Mouse (Mus musculus) embryonic stem cell, embryonic (primary cell): ENCODE measurements around the gene Bola1.

ENCODE experiments used
- CTCF ChIA-PET, 4 experiments: fragments of 300-600 bp in 2 of 4; fragments of 350-600 bp in 2 of 4; sonication (Branson Sonifier 250); formaldehyde crosslinking; loops; one replicate each; lab custom pipeline; 2022; ENCODE audit warnings: inconsistent platforms in 2 of 4; lab: Charles Lee
- POLR2A ChIA-PET, 4 experiments: fragments of 300-600 bp in 2 of 4; fragments of 350-600 bp in 2 of 4; sonication (Branson Sonifier 250); formaldehyde crosslinking; loops; one replicate each; lab custom pipeline; 2022; ENCODE audit warnings: antibody characterized with exemption in 4 of 4, inconsistent platforms in 1 of 4; lab: Charles Lee

The Bola1 gene

GRCm38 (mm10) chr3:96220131-96220764, 739 bp upstream of the Bola1 start:
- ChIA-PET CTCF (interaction anchor here (0.9 to 2.2 kb wide), 16 partner anchors 10 to 220 kb away, joined by 3 to 17 read pairs (median 4); partner anchors contain the start of genes Hist2h2bb (in 1 of the 4) and Hist2h4 (in 1 of the 4)), POLR2A (interaction anchor here (0.5 to 15.1 kb wide), 158 partner anchors 8 to 1207 kb away, joined by 3 to 457 read pairs (median 5); partner anchors contain the start of genes Hist2h2bb (in 4 of the 4), Hist2h4 (in 4 of the 4), Hist2h2aa1 (in 3 of the 4) and Hist2h3b (in 3 of the 4))

GRCm38 (mm10) chr3:96219191-96219641, 293 bp downstream of the Bola1 start:
- ChIA-PET CTCF (interaction anchor here (0.5 to 2.2 kb wide), 17 partner anchors 9 to 500 kb away, joined by 3 to 17 read pairs (median 5); partner anchors contain the start of genes Hist2h4 (in 2 of the 4) and Hist2h2bb (in 1 of the 4)), POLR2A (interaction anchor here (0.6 to 15.1 kb wide), 127 partner anchors 8 to 1909 kb away, joined by 3 to 457 read pairs (median 7); partner anchors contain the start of genes Hist2h2bb (in 4 of the 4), Hist2h3b (in 4 of the 4), Hist2h4 (in 4 of the 4) and Hist2h2aa1 (in 3 of the 4))

GRCm38 (mm10) chr3:96209242-96209641, 10.3 kb downstream of the Bola1 start:
- ChIA-PET POLR2A (interaction anchor here in 3 of 4 experiments (0.6 to 8.2 kb wide), 21 partner anchors 10 to 371 kb away, joined by 3 to 116 read pairs (median 5); partner anchors contain the start of genes Bola1 (in 3 of the 3), Hist2h2ab (in 3 of the 3), Hist2h2ac (in 3 of the 3) and Hist2h2be (in 3 of the 3)), CTCF (interaction anchor here (0.6 to 4.1 kb wide), 20 partner anchors 10 to 304 kb away, joined by 3 to 52 read pairs (median 4); partner anchors contain the start of genes Bola1 (in 2 of the 4), Hist2h2ab (in 2 of the 4), Hist2h2ac (in 2 of the 4) and Hist2h2be (in 2 of the 4))

GRCm38 (mm10) chr3:96207819-96208218, 11.7 kb downstream of the Bola1 start:
- POLR2A ChIA-PET: interaction anchor here (0.9 to 8.2 kb wide), 14 partner anchors 9 to 62 kb away, joined by 3 to 116 read pairs (median 7); partner anchors contain the start of genes Bola1 (in 4 of the 4), Hist2h2ab (in 4 of the 4), Hist2h2ac (in 3 of the 4) and Hist2h2be (in 3 of the 4)
- CTCF ChIA-PET: interaction anchor here in 2 of 4 experiments (1.2 to 4.1 kb wide), 6 partner anchors 10 to 70 kb away, joined by 3 to 52 read pairs (median 8); partner anchors contain the start of genes Bola1 (in 2 of the 2), Hist2h2ab (in 2 of the 2), Hist2h2ac (in 1 of the 2) and Hist2h2be (in 1 of the 2)

GRCm38 (mm10) chr3:96199731-96200130, 19.8 kb downstream of the Bola1 start:
- ChIA-PET CTCF (interaction anchor here in 2 of 4 experiments (0.6 to 4.5 kb wide), 2 partner anchors 9 to 529 kb away, joined by 3 to 52 read pairs; no protein-coding TSS in a partner anchor), POLR2A (interaction anchor here in 3 of 4 experiments (1.1 to 5.8 kb wide), 15 partner anchors 9 to 142 kb away, joined by 3 to 207 read pairs (median 25); partner anchors contain the start of genes Bola1 (in 3 of the 3), Hist2h2ab (in 3 of the 3), Hist2h2ac (in 3 of the 3) and Hist2h2be (in 3 of the 3))

GRCm38 (mm10) chr3:96198601-96199251, 20.8 kb downstream of the Bola1 start:
- ChIA-PET CTCF (interaction anchor here (0.6 to 4.5 kb wide), 8 partner anchors 10 to 964 kb away, joined by 3 to 52 read pairs (median 4); no protein-coding TSS in a partner anchor), POLR2A (interaction anchor here (0.6 to 5.8 kb wide), 39 partner anchors 8 to 212 kb away, joined by 3 to 207 read pairs (median 4); partner anchors contain the start of genes Bola1 (in 4 of the 4), Hist2h2ab (in 4 of the 4), Hist2h2ac (in 3 of the 4) and Hist2h2bb (in 3 of the 4))

- ChIA-PET CTCF (interaction anchor here in 3 of 4 experiments (0.8 to 4.5 kb wide), 3 partner anchors 10 to 11 kb away, joined by 3 to 52 read pairs (median 3); no protein-coding TSS in a partner anchor), POLR2A (interaction anchor here (0.7 to 5.8 kb wide), 39 partner anchors 8 to 342 kb away, joined by 3 to 207 read pairs (median 5); partner anchors contain the start of genes Bola1 (in 4 of the 4), Hist2h2ab (in 4 of the 4), Hist2h2ac (in 3 of the 4) and Hist2h2bb (in 3 of the 4))
Observed at GRCm38 (mm10) chr3:96198181-96198580, 21.3 kb downstream of the Bola1 start.

GRCm38 (mm10) chr3:96197129-96197749, 22.3 kb downstream of the Bola1 start:
- ChIA-PET CTCF (interaction anchor here in 3 of 4 experiments (0.6 to 4.5 kb wide), 10 partner anchors 10 to 131 kb away, joined by 3 to 52 read pairs (median 6); partner anchors contain the start of genes Bola1 (in 1 of the 3), Hist2h2ab (in 1 of the 3), Hist2h2ac (in 1 of the 3) and Hist2h2be (in 1 of the 3)), POLR2A (interaction anchor here (0.6 to 5.8 kb wide), 78 partner anchors 9 to 341 kb away, joined by 3 to 207 read pairs (median 5); partner anchors contain the start of genes Bola1 (in 4 of the 4), Hist2h2ab (in 4 of the 4), Hist2h2ac (in 4 of the 4) and Hist2h2be (in 4 of the 4))

- POLR2A ChIA-PET: interaction anchor here (0.6 to 5.8 kb wide), 82 partner anchors 8 to 522 kb away, joined by 3 to 207 read pairs (median 5); partner anchors contain the start of genes Bola1 (in 4 of the 4), Hist2h2ab (in 4 of the 4), Hist2h2ac (in 4 of the 4) and Hist2h2be (in 4 of the 4)
- CTCF ChIA-PET: interaction anchor here in 3 of 4 experiments (0.6 to 4.5 kb wide), 12 partner anchors 10 to 131 kb away, joined by 3 to 52 read pairs (median 6); partner anchors contain the start of genes Bola1 (in 1 of the 3), Hist2h2ab (in 1 of the 3), Hist2h2ac (in 1 of the 3) and Hist2h2be (in 1 of the 3)
Observed at GRCm38 (mm10) chr3:96196437-96197128, 22.9 kb downstream of the Bola1 start.

- ChIA-PET CTCF (interaction anchor here (0.5 to 4.5 kb wide), 12 partner anchors 12 to 475 kb away, joined by 3 to 52 read pairs (median 6); partner anchors contain the start of genes Bola1 (in 1 of the 4) and Hist2h2ab (in 1 of the 4)), POLR2A (interaction anchor here (0.6 to 5.8 kb wide), 63 partner anchors 8 to 522 kb away, joined by 3 to 207 read pairs (median 5); partner anchors contain the start of genes Bola1 (in 4 of the 4), Hist2h2ab (in 4 of the 4), Hist2h2ac (in 4 of the 4) and Hist2h2be (in 4 of the 4))
Observed at GRCm38 (mm10) chr3:96195616-96196313, 23.7 kb downstream of the Bola1 start.

- CTCF ChIA-PET: no interaction called here
- POLR2A ChIA-PET: interaction anchor here in 3 of 4 experiments (0.6 to 5.8 kb wide), 9 partner anchors 12 to 269 kb away, joined by 3 to 207 read pairs (median 21); partner anchors contain the start of genes Bola1 (in 1 of the 3), Hist2h2ab (in 1 of the 3), Hist2h2ac (in 1 of the 3) and Hist2h2bb (in 1 of the 3)
Observed at GRCm38 (mm10) chr3:96194966-96195365, 24.5 kb downstream of the Bola1 start.

GRCm38 (mm10) chr3:96192977-96193376, 26.5 kb downstream of the Bola1 start:
- CTCF ChIA-PET: interaction anchor here in 1 of 4 experiments (1.1 to 2.0 kb wide), 6 partner anchors 9 to 112 kb away, joined by 3 to 10 read pairs (median 4); no protein-coding TSS in a partner anchor
- POLR2A ChIA-PET: interaction anchor here (0.6 to 2.8 kb wide), 38 partner anchors 9 to 204 kb away, joined by 3 to 26 read pairs (median 4); partner anchors contain the start of genes Hist2h2ac (in 4 of the 4), Hist2h2be (in 4 of the 4), Bola1 (in 2 of the 4) and Hist2h2ab (in 2 of the 4)

- POLR2A ChIA-PET: interaction anchor here (0.5 to 4.6 kb wide), 12 partner anchors 9 to 593 kb away, joined by 3 to 24 read pairs (median 6); partner anchors contain the start of genes Bola1 (in 2 of the 4), Hist2h2ab (in 2 of the 4) and Hist2h4 (in 1 of the 4)
- CTCF ChIA-PET: no interaction called here
Observed at GRCm38 (mm10) chr3:96182382-96182776, 37.1 kb downstream of the Bola1 start.
